Mouse (Mus musculus): ENCODE results near the gene Hoxa13. TPM values are rescaled to one million over a fixed set of nuclear protein-coding genes. Genes with fewer than 3 reads are reported as not detected.

The Hoxa13 gene
- not detected for total RNA-seq (2021)

DNA sequence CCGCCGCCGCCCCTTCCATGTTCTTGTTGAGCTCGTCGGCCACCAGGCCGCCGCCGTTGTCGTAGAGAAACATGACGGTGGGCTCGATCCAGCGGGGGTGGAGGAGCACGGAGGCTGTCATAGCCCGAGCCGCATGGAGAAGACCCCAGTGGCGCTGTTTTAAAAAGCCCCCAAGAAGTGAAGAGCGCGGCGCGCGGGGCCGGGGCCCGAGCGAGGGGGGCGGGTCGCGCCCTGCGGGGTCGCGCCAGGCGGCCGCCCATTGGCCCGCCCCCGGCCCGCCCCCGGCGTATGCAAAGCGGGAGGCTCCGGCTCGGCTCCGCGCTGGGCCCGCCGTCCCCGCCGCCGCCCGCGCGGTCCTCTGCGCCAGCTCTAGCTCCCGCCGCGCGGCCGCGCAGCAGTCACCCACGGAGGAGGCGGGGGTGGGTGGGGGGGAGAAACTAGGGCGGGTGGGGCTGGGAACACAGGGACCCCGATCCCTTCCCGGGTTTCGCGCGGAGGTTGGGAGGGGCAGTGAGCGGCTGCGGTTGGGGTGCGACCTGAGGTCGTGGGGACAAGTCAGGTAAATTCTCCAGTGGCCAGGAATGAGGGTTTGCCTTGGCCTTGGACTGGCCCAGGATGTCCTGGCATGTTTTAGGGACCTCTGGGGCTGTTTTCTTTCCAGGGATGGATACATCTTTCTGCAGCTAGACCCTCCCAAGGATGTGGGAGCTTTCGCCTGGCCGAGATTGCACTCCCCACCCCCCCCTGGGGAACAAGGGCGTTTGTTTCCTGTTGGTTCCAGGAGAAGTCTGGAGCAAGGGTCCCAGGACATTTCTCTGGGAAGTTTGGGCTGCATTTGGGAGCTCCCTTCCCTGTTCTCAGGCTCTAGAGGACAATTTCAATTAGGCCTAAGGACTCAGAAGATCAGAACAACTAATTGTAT lies at the start of gene Hoxa13:
Gene Hoxa13 (minus strand): TSS at position 227 of the 922 bp plus-strand sequence.
- no peak for DNase-seq (ENCODE audit: low spot score)

DNA sequence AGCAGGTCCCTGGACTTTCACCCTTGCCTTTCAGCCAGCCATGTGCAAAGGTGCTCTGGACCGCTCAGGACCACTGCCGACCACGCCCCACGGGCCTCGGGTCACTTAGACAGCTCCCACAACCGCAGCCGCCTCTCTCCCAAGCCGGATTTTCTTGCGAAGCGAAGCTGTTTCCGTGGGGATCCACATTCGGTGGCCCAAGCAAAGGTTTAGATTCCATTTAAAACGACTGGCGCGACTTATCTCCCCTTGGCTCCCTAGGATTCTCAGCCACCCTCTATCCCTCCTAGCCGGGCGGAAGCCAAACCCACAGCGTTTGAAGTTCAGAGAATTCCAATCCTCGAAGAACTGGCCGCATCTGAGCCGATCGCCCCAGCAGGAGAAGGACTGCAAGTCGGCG lies 49.7 kb upstream of the Hoxa13 start:
- intact Hi-C loops (cut with DNase I): loop anchor here (5.0 to 10.0 kb wide), 2 partner anchors 46 to 1128 kb away; partner anchors contain the start of gene Hoxa13
- DNase-seq (ENCODE audit: low spot score): no peak

More for the DNA sequence above, at the start of gene Hoxa13:
- intact Hi-C loops (cut with DNase I): loop anchor here (10.0 kb wide), 1 partner anchor 54 kb away; the partner anchor contains the start of gene Evx1

DNA sequence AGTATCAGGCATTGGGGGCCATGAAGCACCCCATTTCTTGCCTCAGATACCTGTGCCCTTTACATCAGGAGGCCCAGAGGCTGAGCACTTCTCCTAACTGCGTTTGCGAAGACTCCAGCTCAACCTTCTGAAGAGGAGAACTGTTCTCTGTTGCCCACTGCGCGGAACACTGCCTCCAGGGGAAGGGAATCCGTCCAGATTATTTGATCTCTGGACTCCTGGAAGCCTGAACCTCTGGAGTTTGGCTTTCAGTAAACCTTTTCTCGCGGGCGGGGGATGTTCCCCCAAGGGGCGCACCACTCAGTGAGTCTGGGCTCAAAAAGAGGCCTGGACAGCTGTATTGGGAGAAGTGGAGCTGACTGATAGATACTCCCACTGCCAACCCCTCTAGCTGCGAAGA lies 49.1 kb upstream of the Hoxa13 start:
- no peak for DNase-seq (ENCODE audit: low spot score)

DNA sequence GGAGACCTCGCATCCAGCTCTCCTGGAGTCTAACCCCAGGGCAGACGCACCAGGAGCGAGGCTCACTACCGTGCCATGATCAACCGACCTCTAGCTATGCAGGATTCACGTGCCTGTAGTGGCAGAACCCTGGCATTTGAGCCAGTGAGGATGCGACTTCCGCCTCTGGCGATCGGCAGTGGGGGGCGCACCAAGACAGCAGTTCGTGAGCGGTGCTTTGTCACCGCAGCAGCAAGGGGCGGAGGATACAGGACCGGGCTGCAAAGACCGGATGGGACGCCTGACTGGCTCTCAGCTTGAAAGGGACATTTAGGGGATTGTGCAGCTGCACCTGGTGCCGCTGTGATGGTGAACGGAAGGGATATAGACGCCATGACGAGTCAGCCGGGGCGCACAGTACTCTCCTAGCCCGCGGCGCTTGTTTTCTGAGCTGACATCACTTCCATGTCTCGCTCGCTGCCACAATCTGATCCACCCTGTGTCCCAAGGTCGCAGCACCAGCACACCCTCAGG lies 45.3 kb upstream of the Hoxa13 start:
- intact Hi-C loops (cut with DNase I): loop anchor here (1.0 to 5.0 kb wide), 3 partner anchors 270 to 532 kb away; no protein-coding TSS in a partner anchor
- peak; percentile 42 for DNase-seq (ENCODE audit: low spot score)

More for the DNA sequence above, 49.1 kb upstream of the Hoxa13 start:
- intact Hi-C loops (cut with DNase I): loop anchor here (5.0 to 10.0 kb wide), 3 partner anchors 45 to 1127 kb away; partner anchors contain the start of gene Hoxa13

DNA sequence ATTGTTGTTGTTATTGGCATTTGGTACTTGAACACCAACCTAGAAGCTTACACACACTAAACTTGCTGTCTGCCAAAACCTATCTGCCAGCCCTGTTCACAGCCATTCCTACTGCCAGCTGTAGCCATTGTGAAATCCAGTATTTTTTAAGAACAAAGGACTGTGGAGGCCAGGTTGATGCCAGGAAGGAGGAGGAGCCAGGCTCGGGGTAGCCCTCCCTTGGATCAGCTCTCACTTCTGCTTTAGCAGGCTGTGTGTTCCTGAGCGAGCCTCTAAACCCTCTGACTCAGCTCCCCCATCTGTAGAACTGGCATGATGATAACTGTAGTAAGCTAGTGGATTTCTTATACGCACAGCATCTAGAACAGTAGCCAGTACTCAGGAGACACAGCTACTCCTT lies 42.7 kb upstream of the Hoxa13 start:
- intact Hi-C loops (cut with DNase I): no loop called here
- no peak for DNase-seq (ENCODE audit: low spot score)

GRCm38 (mm10) chr6:52300806-52301205 lies 40.1 kb upstream of the Hoxa13 start:
- intact Hi-C loops (cut with DNase I): no loop called here
- DNase-seq (ENCODE audit: low spot score): no peak

GRCm38 (mm10) chr6:52298511-52298910 lies 37.8 kb upstream of the Hoxa13 start:
- intact Hi-C loops (cut with DNase I): no loop called here

DNA sequence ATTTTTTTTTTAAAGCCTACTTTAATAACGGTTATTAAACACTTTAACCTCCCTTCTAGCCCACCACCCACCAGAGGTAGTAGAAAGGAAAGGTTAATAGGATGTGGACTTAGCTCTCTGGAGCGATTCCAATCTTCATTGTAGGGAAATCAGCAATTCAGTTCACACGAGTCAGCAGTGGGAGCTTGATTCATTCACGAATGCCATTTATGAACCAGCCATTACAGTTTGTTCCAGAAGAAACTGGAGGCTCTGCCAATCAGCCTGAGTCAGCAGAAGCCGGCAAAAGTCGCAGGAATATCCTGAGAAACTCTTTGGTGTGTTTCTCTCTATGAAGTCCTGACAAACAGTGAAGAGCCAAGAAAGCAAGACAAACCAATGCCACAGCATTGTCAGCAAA lies 33.9 kb upstream of the Hoxa13 start:
- intact Hi-C loops (cut with DNase I): no loop called here

More at GRCm38 (mm10) chr6:52298511-52298910, 37.8 kb upstream of the Hoxa13 start:
- no peak for DNase-seq (ENCODE audit: low spot score)

GRCm38 (mm10) chr6:52292328-52292727 lies 31.6 kb upstream of the Hoxa13 start:
- DNase-seq (ENCODE audit: low spot score): no peak
- intact Hi-C loops (cut with DNase I): no loop called here

More for the DNA sequence above, 33.9 kb upstream of the Hoxa13 start:
- DNase-seq (ENCODE audit: low spot score): no peak

- DNase-seq (ENCODE audit: low spot score): no peak
- intact Hi-C loops (cut with DNase I): no loop called here
Observed at GRCm38 (mm10) chr6:52291021-52291860, 30.6 kb upstream of the Hoxa13 start.

DNA sequence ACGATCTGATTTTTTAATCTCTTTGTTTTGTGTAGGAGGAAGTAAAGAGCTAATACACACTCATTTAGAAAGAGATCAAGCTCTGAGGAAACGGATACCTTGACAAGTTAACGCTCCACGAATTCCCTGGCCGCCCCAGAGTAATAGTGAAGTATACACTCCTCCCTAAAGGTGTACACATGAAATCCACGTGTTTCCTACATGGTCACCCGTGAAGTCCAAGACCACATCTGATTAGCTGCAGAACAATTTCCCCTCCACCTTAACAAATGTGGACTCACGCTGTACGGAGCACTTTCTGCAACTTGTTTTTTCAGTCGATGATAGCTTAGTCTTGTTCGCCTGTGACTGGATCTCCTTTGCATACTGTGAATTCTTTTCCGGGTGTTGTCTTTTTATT lies 29.5 kb upstream of the Hoxa13 start:
- DNase-seq (ENCODE audit: low spot score): no peak
- intact Hi-C loops (cut with DNase I): no loop called here

- intact Hi-C loops (cut with DNase I): no loop called here
- DNase-seq (ENCODE audit: low spot score): no peak
Observed at GRCm38 (mm10) chr6:52283896-52284295, 23.2 kb upstream of the Hoxa13 start.

DNA sequence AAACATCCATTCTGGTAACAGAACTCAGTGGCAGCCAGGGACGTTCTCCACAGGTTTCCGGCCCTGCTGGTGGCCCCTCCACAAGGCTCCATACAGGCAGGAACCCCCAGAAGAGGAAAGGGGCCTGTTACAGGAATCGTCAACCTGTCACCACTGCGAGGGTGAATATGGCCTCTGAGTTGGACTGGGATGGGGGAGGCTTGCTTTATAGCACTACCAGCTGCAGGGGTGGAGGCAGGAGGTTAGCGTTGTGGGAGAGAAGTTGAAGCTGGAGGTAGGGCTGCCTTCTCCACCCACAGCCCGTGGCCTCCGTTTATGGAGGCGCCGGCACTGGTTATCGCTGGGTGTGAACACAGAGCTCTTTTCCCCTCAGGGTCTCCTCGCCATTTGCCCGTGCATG lies 20.4 kb upstream of the Hoxa13 start:
- no peak for DNase-seq (ENCODE audit: low spot score)
- intact Hi-C loops (cut with DNase I): no loop called here

GRCm38 (mm10) chr6:52276920-52277319 lies 16.2 kb upstream of the Hoxa13 start:
- DNase-seq (ENCODE audit: low spot score): no peak
- intact Hi-C loops (cut with DNase I): no loop called here

- DNase-seq (ENCODE audit: low spot score): no peak
- intact Hi-C loops (cut with DNase I): no loop called here
Observed at GRCm38 (mm10) chr6:52276382-52276781, 15.7 kb upstream of the Hoxa13 start.

DNA sequence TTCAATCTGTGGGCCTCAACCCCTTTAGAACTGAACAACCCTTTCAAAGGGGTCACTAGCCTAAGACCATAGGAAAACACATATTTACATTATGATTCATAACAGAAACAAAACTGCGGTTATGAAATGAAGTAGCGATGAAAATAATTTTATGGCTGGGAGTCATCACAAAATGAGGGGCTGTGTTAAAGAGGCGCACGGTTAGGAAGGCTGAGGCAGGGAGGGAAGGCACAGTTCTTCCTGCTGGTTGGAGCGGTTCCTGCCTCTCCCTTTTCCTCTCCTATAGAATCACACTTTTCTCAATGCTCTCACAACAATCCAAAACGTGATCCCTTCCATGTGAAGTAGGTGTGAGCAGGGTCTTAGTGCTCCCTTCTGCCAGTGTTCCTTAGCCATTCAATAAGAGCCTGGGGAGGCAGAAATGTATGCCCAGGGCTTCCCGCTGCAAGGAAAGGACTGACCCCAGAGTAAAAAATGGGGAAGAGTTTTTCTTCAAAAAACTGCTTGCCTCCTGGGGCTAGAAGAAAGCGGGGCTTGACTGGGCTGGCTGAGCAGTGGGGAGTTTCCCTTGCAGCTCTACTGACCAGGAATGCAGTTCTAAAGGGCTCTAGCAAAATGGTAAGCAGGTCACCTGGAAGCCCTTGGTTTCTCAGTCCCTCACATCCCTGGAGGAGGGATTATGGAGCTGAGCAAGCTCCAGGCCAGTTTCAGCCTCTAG lies 15.0 kb upstream of the Hoxa13 start:
- intact Hi-C loops (cut with DNase I): no loop called here
- DNase-seq (ENCODE audit: low spot score): no peak

- no peak for DNase-seq (ENCODE audit: low spot score)
- intact Hi-C loops (cut with DNase I): loop anchor here (5.0 kb wide), 2 partner anchors 563 to 643 kb away; no protein-coding TSS in a partner anchor
Observed at GRCm38 (mm10) chr6:52274576-52274975, 13.9 kb upstream of the Hoxa13 start.

DNA sequence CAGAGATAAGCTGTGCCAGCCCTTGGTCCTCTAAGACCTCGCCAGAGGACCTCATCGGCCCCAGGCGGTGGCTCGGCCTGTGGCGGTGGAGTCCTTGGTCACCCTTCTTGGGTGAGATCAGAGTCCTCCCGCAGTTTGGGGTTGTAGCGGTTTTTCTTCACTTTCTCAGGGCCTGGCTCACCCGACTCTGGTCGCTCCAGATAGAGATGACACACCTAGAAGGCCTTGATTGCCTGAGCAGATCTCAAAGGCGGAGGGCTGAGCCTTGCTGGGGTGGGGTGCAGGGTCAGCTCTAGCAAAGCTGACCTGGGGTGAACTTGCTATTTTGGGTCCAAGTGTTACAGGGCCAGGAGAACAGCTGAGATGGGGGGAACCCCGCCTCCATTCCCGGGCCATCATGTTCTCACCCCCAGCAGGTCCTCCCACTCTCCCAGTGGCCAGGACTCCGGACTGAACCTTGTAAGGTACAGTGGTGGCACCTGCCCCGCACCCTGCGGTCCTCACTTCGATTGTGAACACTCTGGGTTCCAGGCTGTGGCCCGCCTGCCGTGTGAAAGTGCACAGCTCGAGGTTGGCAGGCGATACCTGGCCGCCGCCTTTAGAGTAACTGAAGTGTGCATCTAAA lies 13.1 kb upstream of the Hoxa13 start:
- DNase-seq (ENCODE audit: low spot score): no peak
- intact Hi-C loops (cut with DNase I): loop anchor here (5.0 kb wide), 2 partner anchors 564 to 644 kb away; no protein-coding TSS in a partner anchor

Measured in heart, postnatal 25 days (tissue).